Mouse (Mus musculus) hindbrain, embryonic 11.5 days (tissue): ENCODE measurements around the gene Fam241a. TPM values are rescaled to one million over a fixed set of nuclear protein-coding genes. Genes with fewer than 3 reads are reported as not detected.

Experiments
- polyA plus RNA-seq: library from polyadenylated mRNA; unstranded; fragments of >200 nt; fragmentation: Nextera tagmentation; extraction: Ambion mirVana; gene quantifications from 2 replicates; pipeline ENCODE4 v1.2.1, GENCODE M21; 2014

Gene Fam241a
- polyA plus RNA-seq, 1 experiment from 2014 or later: 10.8 TPM

Other genes with a start within 250 kb of the Fam241a start
- 1.2 and 1.3 TPM in 2 replicates for gene Alpk1, start 115.8 kb downstream of the Fam241a start, polyA plus RNA-seq
- gene Tifa, start 106.5 kb downstream of the Fam241a start, polyA plus RNA-seq: 4.5 and 4.7 TPM in 2 replicates
- 71.9 and 77.9 TPM in 2 replicates for gene Ap1ar, start 58.8 kb downstream of the Fam241a start, polyA plus RNA-seq